Mouse (Mus musculus): ENCODE measurements around the gene Vwa5a.

The Vwa5a gene

DNA sequence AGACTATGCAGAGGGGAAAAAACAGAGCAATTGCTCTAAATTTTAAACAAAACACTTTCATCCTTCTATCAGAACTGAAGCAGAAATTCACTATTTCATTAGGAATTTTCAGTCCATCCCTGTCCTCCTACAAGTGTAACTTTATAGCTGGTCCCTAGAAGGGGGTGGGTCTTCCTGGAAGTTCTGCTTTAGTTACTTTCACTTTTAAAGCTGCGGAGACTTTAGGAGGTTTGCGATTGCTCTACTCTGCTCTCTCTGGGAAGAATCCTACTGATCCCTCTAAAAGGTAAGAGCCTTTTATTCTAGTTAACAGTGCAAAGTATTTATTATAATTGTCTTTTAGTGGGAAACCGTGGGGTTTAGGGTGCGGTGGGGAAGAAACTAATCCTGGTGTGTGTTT lies at the start of gene Vwa5a:
Vwa5a (plus strand) TSS at position 167 of the 400 bp plus-strand sequence.
- peak; percentile 82 for DNase-seq

DNA sequence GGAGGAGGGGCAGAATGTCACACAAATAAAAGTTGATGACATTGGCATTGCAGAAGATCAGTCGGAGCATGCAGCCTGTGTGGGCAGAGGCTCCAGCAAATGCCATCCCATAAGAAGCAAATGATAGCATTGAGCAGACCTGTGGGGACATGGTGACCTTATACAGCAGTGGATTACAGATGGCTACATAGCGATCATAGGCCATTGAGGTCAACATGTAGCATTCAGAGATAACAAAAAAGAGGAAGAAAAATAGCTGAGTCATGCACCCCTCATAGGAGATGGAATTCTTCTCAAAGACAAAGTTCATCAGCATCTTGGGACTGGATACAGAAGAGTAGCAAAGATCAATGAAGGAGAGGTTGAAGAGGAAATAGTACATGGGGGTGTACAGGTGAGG lies 45.2 kb upstream of the Vwa5a start:
- DNase-seq: no peak

DNA sequence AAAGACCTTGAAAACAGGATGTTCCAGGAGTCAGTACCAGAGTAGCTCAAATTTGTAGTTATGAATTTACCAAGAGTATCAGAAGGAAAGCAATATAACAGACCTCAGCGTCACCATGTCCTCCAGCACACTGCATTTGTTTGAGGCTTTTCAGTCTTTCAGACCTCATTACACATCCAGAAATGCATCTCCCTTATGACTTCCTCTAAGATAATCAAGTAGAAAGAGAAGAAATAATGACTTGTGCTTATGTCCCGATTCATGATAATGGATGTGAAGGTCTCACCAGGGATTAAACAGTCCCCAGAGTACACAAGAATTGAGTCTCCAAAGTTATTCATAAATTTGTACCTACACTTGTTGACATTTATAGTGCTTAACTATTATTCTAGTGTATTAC lies 43.6 kb upstream of the Vwa5a start, which contains the start of gene Olfr918:
Olfr918 (minus strand) TSS at position 101 of the 400 bp plus-strand sequence.
- DNase-seq: no peak

DNA sequence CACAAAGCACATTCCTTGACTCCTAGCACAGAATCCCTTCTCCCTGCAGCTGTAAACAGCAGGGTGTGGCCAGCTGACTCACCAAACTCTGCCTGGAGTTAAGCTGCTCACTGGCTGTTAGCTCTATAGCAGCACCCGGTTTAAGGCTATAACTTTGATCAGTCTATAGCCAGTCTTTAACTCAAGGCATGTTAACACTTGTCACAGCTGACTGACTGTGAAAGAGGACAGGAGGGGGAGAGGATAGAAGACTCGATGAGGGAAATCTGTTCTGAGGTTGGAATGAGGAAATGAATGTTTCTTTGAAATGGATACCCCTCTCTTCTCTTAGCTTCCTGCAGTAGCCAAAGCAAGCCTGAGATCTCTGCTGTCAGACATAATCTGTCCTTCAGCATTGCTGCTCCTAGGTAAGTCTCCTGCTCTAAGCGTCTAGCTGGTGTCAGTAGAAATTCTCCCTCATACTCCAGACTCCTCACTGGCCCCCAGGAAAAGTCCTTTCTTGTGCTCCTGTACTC lies 916 bp downstream of the Vwa5a start:
- DNase-seq: peak; percentile 27

DNA sequence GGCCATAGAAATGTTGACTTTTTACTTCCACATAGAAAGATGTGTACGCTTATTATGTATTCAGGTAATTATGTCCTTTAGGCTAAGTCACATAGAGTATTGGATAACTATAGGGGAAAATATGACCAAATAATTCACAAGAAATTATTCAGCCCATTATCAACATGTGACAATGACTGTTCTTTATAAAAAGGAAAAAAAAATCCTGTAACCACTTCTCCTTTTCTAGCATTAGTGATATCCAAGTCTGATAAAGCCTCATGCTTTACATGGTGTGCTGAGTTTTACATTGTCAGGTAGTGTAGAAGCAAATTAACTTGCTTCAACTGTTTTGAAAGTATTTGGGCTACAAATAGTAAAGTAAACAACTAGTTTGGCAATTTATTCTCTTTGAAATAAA lies 6.0 kb downstream of the Vwa5a start:
- DNase-seq: no peak

DNA sequence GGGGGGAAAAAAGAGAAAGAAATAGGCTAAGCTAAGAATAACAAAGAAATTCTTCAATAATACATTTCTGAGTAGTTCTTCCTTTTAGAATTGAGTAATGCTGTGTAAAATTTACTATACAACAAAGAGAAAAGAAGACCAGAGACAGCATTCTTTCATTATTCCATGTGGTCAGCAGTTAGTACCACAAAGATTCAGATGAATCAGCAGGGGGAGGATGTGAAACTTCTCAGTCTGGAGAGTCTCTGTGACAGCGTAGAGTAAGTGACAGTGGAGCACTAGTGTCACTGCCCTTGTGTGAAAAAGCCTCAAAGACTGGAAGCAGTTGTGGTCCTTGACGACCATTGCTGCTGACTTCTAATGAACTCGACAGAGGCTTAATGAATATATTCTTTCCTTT lies 10.2 kb downstream of the Vwa5a start:
- no peak for DNase-seq

DNA sequence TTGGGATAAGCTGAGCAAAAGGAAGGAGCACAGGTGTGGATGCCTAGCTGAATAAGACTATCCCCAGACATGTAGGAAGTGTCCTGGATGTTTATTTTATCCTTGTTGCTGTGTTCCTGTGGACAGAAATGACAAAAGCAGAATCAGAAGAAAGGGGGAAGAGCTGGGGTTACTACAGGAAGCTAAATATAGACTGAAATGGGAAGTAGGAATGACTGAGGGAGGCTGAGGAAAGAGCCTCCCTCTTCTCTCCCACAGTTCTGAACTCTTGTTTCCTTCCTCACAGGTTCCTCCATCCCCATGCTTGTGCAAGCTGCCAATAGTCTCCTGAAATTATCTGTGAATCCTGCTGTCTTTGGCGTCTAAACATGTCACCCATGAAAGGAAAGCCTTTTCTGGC lies 23.3 kb downstream of the Vwa5a start:
- DNase-seq: no peak

DNA sequence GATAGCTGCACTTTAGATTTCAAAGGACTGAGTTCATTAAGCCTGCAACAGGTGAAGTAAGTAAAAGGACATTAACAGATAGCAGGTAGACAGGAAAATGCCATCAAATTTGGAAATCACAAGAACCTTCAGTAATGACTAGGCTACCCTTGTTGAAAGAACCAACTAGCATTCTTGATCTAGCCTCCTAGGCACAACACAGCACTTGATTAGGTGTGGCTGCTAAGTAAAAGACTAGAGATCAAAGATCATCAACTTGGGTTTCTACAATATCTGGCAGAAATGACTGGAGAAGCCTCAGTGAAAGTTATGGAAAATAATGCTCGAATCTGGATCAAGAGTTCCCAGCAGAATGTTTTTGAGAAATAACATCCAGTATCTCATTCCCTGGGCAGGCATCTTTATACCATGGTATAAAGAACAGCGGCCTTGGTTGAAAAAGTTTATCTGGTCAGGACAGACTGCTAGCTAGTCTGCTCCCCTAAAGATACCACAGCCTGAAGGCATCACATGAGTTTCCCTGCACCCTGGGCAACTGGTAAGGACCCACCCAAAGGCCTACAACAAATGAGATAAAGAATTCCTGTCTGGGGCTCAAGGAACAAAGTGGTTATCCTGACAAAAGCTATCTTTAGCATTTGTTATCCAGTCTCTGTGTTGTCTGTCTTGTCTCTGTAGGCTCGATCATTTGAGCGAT lies 26.7 kb downstream of the Vwa5a start:
- no peak for DNase-seq

DNA sequence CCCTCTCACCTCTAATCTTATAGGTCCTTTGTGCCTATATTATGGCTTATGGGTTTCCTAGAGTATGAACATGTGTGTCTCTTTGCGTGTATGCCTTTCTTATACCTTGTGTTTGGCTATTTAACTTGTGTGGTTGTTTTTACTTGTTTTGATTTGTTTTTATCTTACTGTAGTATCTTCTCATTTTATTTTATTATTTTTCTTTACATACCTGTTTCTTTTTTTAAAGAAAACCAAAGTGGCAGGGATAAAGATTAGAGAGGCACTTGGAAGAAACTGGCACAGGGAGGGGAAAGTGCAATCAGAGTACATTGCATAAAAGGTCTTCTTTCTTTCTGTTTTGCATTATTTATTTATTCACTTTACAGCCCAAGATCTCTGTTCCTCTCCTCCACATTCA lies 33.9 kb downstream of the Vwa5a start, which contains the start of gene Olfr920:
Olfr920 (plus strand) TSS at position 301 of the 400 bp plus-strand sequence.
- DNase-seq: no peak

DNA sequence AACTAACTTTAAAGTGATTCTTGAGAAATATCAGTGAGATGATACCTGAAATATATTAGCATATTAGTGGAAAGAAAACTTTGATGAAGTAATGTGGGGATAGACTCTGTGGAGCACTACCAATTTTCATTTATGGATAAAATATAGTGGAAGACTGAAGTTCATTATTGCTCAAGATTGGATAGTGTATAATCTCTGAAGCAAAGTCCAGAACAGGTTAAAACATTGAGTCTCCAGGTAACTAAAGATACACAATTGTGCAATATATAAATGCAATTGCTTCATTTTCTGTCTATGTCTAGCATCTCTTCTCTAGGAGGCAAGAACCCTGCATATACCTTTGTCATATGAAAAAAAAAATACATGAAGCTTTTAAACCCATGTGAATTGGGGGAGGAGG lies 54.7 kb downstream of the Vwa5a start, which contains the start of gene Olfr921:
Olfr921 (plus strand) TSS at position 301 of the 400 bp plus-strand sequence.
- DNase-seq: no peak

DNA sequence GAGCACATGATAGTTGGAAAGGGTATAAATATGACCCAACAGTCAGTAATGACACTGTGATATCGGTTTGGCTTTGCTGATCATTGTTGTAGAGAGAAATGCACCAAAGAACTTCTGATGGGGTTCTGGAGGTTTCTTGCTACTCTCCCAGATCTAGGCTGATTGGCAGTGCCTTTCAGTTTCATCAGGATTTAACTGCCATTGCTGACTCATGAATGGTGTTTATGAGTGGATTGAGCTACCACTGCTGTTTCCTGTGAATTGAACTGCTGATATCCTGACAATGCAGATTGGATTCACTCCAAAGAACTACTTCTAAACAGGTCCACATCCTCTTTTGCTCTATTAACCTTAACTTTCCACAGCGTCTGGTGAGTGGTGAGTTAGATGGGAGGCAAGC lies 74.6 kb downstream of the Vwa5a start:
- DNase-seq: no peak

All from lung, postnatal 36 days (tissue).